In the genomic region with DNA sequence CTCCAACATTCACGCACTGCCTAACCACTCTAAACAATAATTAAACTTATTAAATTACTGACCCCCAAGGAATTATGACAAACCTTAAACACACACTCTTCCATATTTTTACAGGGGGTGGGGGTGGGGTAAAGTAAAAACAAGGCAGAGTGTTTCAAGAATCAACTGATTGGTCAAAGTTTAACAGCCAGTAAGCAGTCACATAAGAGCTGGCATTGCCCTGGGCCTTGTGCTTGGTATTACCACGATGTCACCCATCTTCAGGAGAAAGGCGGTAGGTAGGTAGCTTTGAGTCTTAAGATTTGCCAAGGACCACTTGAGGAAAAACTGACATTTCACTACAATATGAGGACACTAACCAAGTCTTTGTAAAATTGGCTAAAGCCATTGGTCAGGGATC, we compare ENCODE assay signal across 22 mouse cellular contexts.
A peak's percentile ranks its signal among the peaks of the same experiment; 100 is the strongest.
DNase-seq lines count a peak whose midpoint lies in the region; ATAC-seq lines count a peak whose summit lies in the region.
"Had no signal": no experiment of that assay in that cellular context is flagged by ENCODE, and none has a peak within 500 bp of the region (broad histone marks: within the 10 kb centered on the region; RNA-seq: fewer than 3 reads in every experiment).

No protein-coding gene starts in this region.

- no peaks in the 10 kb centered on the region for H3K27me3 ChIP-seq in kidney, embryonic 16.5 days (ENCODE audit: insufficient read depth, low read length)
- H3K27me3 ChIP-seq in kidney, embryonic 15.5 days = no peaks in the 10 kb centered on the region
- H3K27me3 ChIP-seq: embryonic facial prominence, embryonic 13.5 days; embryonic facial prominence, embryonic 15.5 days; forebrain, embryonic 12.5 days had no signal

- H3K4me2 ChIP-seq in kidney, embryonic 16.5 days (replicated peaks; ENCODE audit: low read depth, low read length) = no peak overlapping the region
- H3K4me2 ChIP-seq in kidney, embryonic 15.5 days = no peak overlapping the region
- H3K4me2 ChIP-seq: embryonic facial prominence, embryonic 13.5 days; embryonic facial prominence, embryonic 15.5 days; forebrain, embryonic 12.5 days had no signal

- peaks cover 7% of the 10 kb centered on the region; the same call in 1 of the 2 replicates for H3K36me3 ChIP-seq in kidney, embryonic 16.5 days (ENCODE audit: insufficient read depth, low read length)
- H3K36me3 ChIP-seq in kidney, embryonic 15.5 days = peaks cover 13% of the 10 kb centered on the region
- H3K36me3 ChIP-seq: embryonic facial prominence, embryonic 13.5 days; forebrain, embryonic 12.5 days had no signal

- H3K9ac ChIP-seq in kidney, embryonic 16.5 days (replicated peaks; ENCODE audit: low read length) = no peak overlapping the region
- no peak overlapping the region for H3K9ac ChIP-seq in kidney, embryonic 15.5 days
- H3K9ac ChIP-seq: embryonic facial prominence, embryonic 13.5 days; embryonic facial prominence, embryonic 15.5 days; forebrain, embryonic 12.5 days had no signal

- no peak overlapping the region for H3K4me3 ChIP-seq in kidney, embryonic 16.5 days (ENCODE audit: low read length)
- no peak overlapping the region for H3K4me3 ChIP-seq in kidney, embryonic 15.5 days (replicated peaks)
- H3K4me3 ChIP-seq: embryonic facial prominence, embryonic 13.5 days; embryonic facial prominence, embryonic 15.5 days; erythroblast, embryonic 14.5 days; forebrain, embryonic 10.5 days; forebrain, embryonic 12.5 days had no signal

- H3K27ac ChIP-seq in kidney, embryonic 16.5 days (ENCODE audit: low read length) = no peak overlapping the region
- H3K27ac ChIP-seq in kidney, embryonic 15.5 days = no peak overlapping the region
- H3K27ac ChIP-seq: embryonic facial prominence, embryonic 13.5 days; embryonic facial prominence, embryonic 15.5 days; forebrain, embryonic 10.5 days; forebrain, embryonic 12.5 days had no signal

- peak; percentile 38 to 40 for DNase-seq in kidney, adult 8-10 months
- peak; percentile 27 for DNase-seq in kidney, postnatal 14 days
- no peak for DNase-seq in kidney, postnatal 10 days
- peak; percentile 38 to 64 for DNase-seq in kidney, postnatal 36 days
- DNase-seq: adrenal gland, adult 2 months; adrenal gland, postnatal 10 days; adrenal gland, postnatal 25 days; cerebellum, adult 11 months; cerebellum, adult 18-20 months; cerebellum, adult 8-10 months; cerebellum, adult 9-11 months; cerebellum, postnatal 14 days; cerebellum, postnatal 36 days; embryo, embryonic 11 days had no signal

- peaks cover 16% of the 10 kb centered on the region for H3K4me1 ChIP-seq in kidney, embryonic 16.5 days (ENCODE audit: insufficient read depth, low read length)
- H3K4me1 ChIP-seq in kidney, embryonic 15.5 days = peaks cover 16% of the 10 kb centered on the region
- H3K4me1 ChIP-seq: embryonic facial prominence, embryonic 15.5 days had no signal

- 83% methylated on average over 3 of the region's 3 CpGs for WGBS in kidney, embryonic 16.5 days
- WGBS in kidney, embryonic 15.5 days = 87% methylated on average over 3 of the region's 3 CpGs

- no peaks in the 10 kb centered on the region for H3K9me3 ChIP-seq in kidney, embryonic 16.5 days (ENCODE audit: low read length)
- H3K9me3 ChIP-seq in kidney, embryonic 15.5 days (replicated peaks) = no peaks in the 10 kb centered on the region
- H3K9me3 ChIP-seq: embryonic facial prominence, embryonic 13.5 days; embryonic facial prominence, embryonic 15.5 days; forebrain, embryonic 10.5 days; forebrain, embryonic 12.5 days had no signal

- no peak for ATAC-seq in kidney, embryonic 16.5 days (ENCODE audit: low FRiP score, low TSS enrichment)
- no peak for ATAC-seq in kidney, embryonic 15.5 days (replicated peaks; ENCODE audit: low FRiP score)
- ATAC-seq: forebrain, embryonic 14.5 days had no signal
